Mouse (Mus musculus) forebrain, embryonic 14.5 days (tissue): Measurements from ENCODE around the gene Tmprss6. TPM values are rescaled to one million over a fixed set of nuclear protein-coding genes. Genes with fewer than 3 reads are reported as not detected.

Source experiments
- ATAC-seq: fragments of 200-750 bp; cut with Nextera tagmentation; 2 replicates; pipeline ENCODE4 v1.8.0; 2017; ENCODE audit warnings: mild to moderate bottlenecking, moderate library complexity
- DNase-seq: peaks from one replicate; pipeline ENCODE4 v3.0.0-alpha.2; 2015; ENCODE audit warnings: low spot score
- H3K27ac ChIP-seq: fragments of 300-500 bp; sonication (generic); 2 replicates; pipeline ENCODE4 v1.5.1; 2014; ENCODE audit warnings: low read depth, mild to moderate bottlenecking, control low read depth, low read length, moderate library complexity
- H3K27me3 ChIP-seq: fragments of 300-500 bp; sonication (generic); replicated peaks from 2 replicates; pipeline ENCODE4 v1.6.1; 2014; ENCODE audit warnings: low read length, control low read depth, mixed read lengths; ENCODE audit not compliant: control insufficient read depth, insufficient read depth
- H3K36me3 ChIP-seq: fragments of 300-500 bp; sonication (generic); 2 replicates; pipeline ENCODE4 v1.6.1; 2014; ENCODE audit warnings: low read length, control low read depth; ENCODE audit not compliant: control insufficient read depth, insufficient read depth
- H3K4me1 ChIP-seq: fragments of 300-500 bp; sonication (generic); 2 replicates; pipeline ENCODE4 v1.6.1; 2014; ENCODE audit warnings: antibody characterized with exemption, low read length, control low read depth; ENCODE audit not compliant: control insufficient read depth, insufficient read depth
- H3K4me2 ChIP-seq: fragments of 300-500 bp; sonication (generic); 2 replicates; pipeline ENCODE4 v1.6.1; 2014; ENCODE audit warnings: mild to moderate bottlenecking, control low read depth, low read length
- H3K4me3 ChIP-seq: fragments of 300-500 bp; sonication (generic); 2 replicates; pipeline ENCODE4 v1.5.1; 2014; ENCODE audit warnings: low read depth, low read length, control low read depth
- H3K9ac ChIP-seq: fragments of 300-500 bp; sonication (generic); 2 replicates; pipeline ENCODE4 v1.6.1; 2014; ENCODE audit warnings: mild to moderate bottlenecking, low read length, control low read depth, moderate library complexity
- H3K9me3 ChIP-seq: fragments of 300-500 bp; sonication (generic); replicated peaks from 2 replicates; pipeline ENCODE4 v1.6.1; 2016; ENCODE audit warnings: low read length, control low read depth, mixed read lengths; ENCODE audit not compliant: control insufficient read depth
- WGBS: fragments of 180-500 bp; shearing (Covaris S2); extraction: QIAGEN DNeasy Blood & Tissue Kit; methylation state at CpG from one replicate; pipeline ENCODE4 v1.1.7; 2014; 5-methylcytosine and 5-hydroxymethylcytosine counted together
- polyA plus RNA-seq: library from polyadenylated mRNA; unstranded; fragments of >200 nt; fragmentation: Nextera tagmentation; extraction: Ambion mirVana; gene quantifications from 2 replicates; pipeline ENCODE4 v1.2.1, GENCODE M21; 2014

The Tmprss6 gene
- polyA plus RNA-seq, 1 experiment from 2014 or later, result 0.20 TPM

DNA sequence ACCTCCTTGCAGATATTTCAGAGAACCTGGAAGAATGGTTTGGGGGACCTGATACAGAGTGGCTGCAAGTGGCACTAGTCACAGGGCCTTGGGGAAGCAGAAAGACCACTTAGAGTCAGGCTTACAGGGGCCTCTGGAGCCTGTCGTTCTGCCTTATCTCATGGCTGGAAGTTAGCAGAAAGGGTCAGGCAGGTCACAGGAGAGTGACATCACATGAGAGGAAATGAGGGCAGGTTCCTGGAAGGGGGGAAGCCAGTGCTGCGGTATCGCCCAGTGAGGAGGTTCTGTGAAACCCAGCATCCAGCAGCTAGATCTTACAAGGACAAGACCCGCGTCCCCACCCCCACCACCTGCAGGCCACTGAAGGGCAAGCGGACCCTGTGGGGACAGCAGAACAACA lies 19.3 kb downstream of the Tmprss6 start:
- DNase-seq, result no peak
- Histone ChIP-seq H3K4me2 (no peak overlapping the region), H3K27ac (no peak overlapping the region), H3K9me3 (no peaks in the 10 kb centered on the region), H3K36me3 (no peaks in the 10 kb centered on the region), H3K4me1 (0 out of 2 replicates have a peak, but pooled peaks cover 2% of the 10 kb centered on the region), H3K27me3 (no peaks in the 10 kb centered on the region), H3K4me3 (no peak overlapping the region), H3K9ac (no peak overlapping the region)
- no peak for ATAC-seq
- 86% methylated on average over 6 of the region's 6 CpGs for WGBS

DNA sequence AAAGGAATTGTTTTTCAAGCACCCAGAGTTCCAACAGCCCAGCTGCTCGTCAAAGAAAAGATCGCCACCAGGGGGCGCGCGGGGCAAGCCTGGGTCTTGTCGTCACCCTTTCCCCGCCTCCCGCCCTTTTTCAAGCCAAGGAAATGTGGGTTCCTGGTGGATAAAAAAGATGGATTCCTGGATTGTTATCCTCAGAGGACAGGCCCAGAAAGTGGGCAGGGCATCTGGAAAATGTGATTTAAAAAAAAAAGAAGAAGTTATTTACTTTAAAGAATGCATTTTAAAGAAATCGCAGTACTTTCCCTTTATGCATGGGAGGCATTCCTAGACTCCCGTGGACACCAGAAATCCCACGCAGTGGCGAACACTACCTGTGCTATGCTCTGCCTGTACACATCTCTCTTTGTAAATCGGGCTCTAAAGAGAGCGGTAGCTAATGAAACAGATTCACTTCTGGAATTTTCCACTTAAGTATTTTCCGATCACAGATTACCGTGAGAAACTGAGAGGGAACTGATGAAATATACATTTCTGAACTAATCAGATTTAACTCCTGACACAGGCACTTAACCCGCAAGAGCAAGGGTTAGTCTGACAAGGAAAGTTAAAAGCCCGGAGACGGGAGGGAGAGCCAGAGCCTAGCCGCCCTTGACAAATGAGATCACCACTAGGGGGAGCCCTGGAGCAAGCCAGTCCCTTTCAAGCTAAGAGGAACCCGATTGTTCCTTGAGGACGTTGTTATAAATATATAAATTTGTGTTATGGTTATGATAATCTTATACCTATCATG lies 20.5 kb downstream of the Tmprss6 start:
- peak overlapping the region; percentile 45; the same call in 1 of the 2 replicates for H3K27ac ChIP-seq
- H3K4me2 ChIP-seq, result peak overlapping the region; percentile 55
- H3K9ac ChIP-seq, result peak overlapping the region; percentile 47; the same call in 1 of the 2 replicates
- peak overlapping the region; percentile 13; the same call in 1 of the 2 replicates for H3K4me3 ChIP-seq
- DNase-seq (peak; percentile 94), ATAC-seq (peak; percentile 69)
- no peaks in the 10 kb centered on the region for H3K9me3 ChIP-seq
- WGBS, result 1% methylated on average over 22 of the region's 22 CpGs
- no peaks in the 10 kb centered on the region for H3K27me3 ChIP-seq
- H3K4me1 ChIP-seq, result 0 out of 2 replicates have a peak, but pooled peaks cover 2% of the 10 kb centered on the region
- H3K36me3 ChIP-seq, result no peaks in the 10 kb centered on the region

DNA sequence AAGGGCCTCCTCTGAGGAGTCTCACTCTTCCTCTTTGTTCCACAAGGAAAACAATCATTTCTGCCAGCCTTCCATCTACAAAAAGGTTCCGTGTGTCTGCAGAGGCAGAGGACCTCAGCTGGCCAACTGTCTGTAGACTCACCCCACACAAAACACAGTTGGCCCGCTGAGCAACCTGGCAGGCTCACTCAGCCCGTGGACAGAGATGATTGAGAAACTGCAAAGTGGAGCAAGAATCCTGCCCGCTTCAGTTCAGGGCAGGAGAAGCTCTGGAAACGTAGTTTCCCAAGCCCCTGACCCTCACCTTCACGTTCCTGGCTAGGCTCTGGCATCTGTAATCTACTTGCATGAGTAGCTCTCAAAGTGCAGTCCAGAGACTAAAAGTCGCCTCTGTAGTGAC lies 21.3 kb downstream of the Tmprss6 start:
- DNase-seq, result no peak
- 50% methylated on average over 7 of the region's 7 CpGs for WGBS
- Histone ChIP-seq H3K9ac (no peak overlapping the region), H3K4me2 (no peak overlapping the region), H3K9me3 (no peaks in the 10 kb centered on the region), H3K4me1 (0 out of 2 replicates have a peak, but pooled peaks cover 2% of the 10 kb centered on the region), H3K27ac (no peak overlapping the region), H3K4me3 (no peak overlapping the region), H3K27me3 (no peaks in the 10 kb centered on the region), H3K36me3 (no peaks in the 10 kb centered on the region)
- no peak for ATAC-seq

DNA sequence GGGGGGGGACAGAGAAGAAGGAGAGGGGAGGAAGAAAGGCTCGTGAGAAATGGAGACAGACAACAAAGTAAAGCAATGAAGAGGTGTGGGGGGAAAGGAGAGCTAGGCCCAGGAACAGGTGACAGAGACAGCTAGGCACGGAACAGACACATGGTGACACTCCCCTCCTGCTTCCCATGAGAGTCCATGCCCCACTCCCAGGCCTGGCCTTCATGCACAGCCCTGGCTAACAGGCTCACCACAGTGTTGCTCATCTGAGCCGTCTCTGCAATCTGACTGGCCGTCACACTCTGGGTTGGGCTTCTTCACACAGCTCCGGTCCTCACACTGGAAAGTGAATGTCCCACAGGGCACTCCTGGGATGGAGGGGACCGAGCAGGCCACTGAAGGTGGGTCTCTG lies 24.6 kb downstream of the Tmprss6 start:
- DNase-seq, result no peak
- Histone ChIP-seq H3K9me3 (no peaks in the 10 kb centered on the region), H3K4me2 (no peak overlapping the region), H3K27ac (no peak overlapping the region), H3K4me1 (0 out of 2 replicates have a peak, but pooled peaks cover 2% of the 10 kb centered on the region), H3K36me3 (no peaks in the 10 kb centered on the region), H3K9ac (no peak overlapping the region), H3K27me3 (no peaks in the 10 kb centered on the region), H3K4me3 (no peak overlapping the region)
- ATAC-seq, result no peak
- 58% methylated on average over 6 of the region's 6 CpGs for WGBS

DNA sequence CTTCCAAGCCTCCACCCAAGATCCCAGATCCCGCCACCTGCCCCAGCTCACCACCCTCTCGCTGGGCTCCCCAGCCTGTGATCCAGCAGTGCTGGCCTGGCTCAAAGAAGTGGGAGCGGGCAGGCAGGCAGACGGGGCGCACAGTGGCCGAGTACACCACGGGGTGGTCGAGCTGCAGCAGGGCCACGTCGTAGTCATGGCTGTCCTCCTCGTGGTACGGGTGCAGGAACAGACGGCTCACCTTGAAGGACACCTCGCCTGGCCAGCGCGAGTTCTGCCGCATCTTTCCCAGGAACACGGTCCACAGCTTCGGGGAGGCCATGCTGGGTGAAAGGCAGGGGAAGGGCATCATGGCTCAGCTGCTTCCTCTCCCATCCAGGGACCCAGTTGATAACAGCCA lies 26.2 kb downstream of the Tmprss6 start:
- Histone ChIP-seq H3K4me1 (0 out of 2 replicates have a peak, but pooled peaks cover 5% of the 10 kb centered on the region), H3K9ac (no peak overlapping the region), H3K9me3 (no peaks in the 10 kb centered on the region), H3K4me2 (no peak overlapping the region), H3K27ac (no peak overlapping the region), H3K27me3 (no peaks in the 10 kb centered on the region), H3K4me3 (no peak overlapping the region), H3K36me3 (0 out of 2 replicates have a peak, but pooled peaks cover 4% of the 10 kb centered on the region)
- DNase-seq, result no peak
- no peak for ATAC-seq
- 88% methylated on average over 19 of the region's 19 CpGs for WGBS

DNA sequence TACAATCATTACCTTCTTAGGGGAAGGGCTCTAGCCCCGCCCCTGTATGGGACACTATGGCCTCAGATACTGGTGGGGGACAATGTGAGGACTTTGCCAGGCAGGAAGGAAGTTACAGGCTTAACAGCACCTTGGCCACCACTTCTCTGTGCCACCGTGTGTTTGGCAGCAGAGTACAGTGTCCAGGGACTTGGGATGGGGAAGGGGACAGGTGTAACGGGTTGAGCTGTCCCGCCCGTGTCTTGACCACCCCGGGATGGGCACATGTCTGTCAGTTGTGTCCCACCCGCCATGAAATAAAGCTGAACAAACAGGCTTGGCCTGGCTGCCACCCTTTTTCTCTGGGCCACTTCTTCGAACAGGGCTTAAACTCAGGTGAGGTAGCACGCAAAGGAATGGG lies 29.5 kb downstream of the Tmprss6 start:
- H3K4me1 ChIP-seq, result peaks cover 13% of the 10 kb centered on the region; the same call in 1 of the 2 replicates

DNA sequence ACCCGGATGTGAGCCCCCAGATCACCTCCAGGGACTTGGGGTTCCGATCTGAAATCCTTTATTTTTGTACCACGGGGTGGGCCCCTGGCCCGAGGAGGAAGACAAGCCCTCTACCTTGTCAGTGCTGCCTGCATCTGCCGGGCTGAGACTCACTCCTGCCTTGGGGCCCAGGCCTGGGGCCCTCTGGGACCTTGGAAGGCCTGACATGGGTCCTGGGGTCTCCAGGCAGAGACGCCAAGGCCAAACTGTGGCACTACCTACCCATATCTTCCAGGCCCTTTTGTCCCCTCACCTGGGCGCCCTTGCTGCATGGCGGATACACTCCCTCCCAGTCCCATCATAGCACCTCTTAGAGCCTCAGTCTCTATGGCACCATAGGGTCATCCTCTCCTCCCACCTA lies 29.9 kb downstream of the Tmprss6 start:
- Histone ChIP-seq H3K4me3 (no peak overlapping the region), H3K9ac (no peak overlapping the region), H3K4me2 (no peak overlapping the region), H3K27me3 (no peaks in the 10 kb centered on the region), H3K27ac (no peak overlapping the region), H3K9me3 (no peaks in the 10 kb centered on the region), H3K36me3 (peaks cover 25% of the 10 kb centered on the region), H3K4me1 (peaks cover 13% of the 10 kb centered on the region; the same call in 1 of the 2 replicates)
- ATAC-seq (no peak), DNase-seq (no peak)
- WGBS, result 56% methylated on average over 8 of the region's 8 CpGs

More for the DNA sequence above, 29.5 kb downstream of the Tmprss6 start:
- H3K9me3 ChIP-seq, result no peaks in the 10 kb centered on the region
- H3K4me2 ChIP-seq, result no peak overlapping the region
- no peak for ATAC-seq
- no peak for DNase-seq
- no peak overlapping the region for H3K27ac ChIP-seq
- H3K27me3 ChIP-seq, result no peaks in the 10 kb centered on the region
- WGBS, result 69% methylated on average over 9 of the region's 9 CpGs
- no peak overlapping the region for H3K4me3 ChIP-seq
- peaks cover 20% of the 10 kb centered on the region for H3K36me3 ChIP-seq
- no peak overlapping the region for H3K9ac ChIP-seq

DNA sequence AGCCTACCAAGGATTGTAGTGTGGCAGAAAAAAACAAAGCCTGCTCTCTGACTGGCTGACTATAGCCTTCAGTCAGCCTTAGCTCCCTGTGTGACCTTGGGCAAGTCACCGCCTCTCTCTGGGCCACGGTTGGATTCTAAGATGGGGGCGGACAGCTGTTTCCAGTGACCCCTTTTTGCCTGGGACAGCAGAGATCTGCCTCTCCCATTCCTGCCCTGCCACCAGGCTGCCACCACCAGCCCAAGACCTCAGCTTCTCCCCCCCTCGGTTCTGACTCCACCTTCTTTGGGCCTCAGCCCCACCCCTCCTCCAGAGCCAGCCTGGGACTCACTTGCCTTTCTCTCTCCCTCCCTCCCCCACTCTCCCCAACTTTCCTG lies 30.4 kb downstream of the Tmprss6 start:
- Histone ChIP-seq H3K9me3 (no peaks in the 10 kb centered on the region), H3K4me2 (no peak overlapping the region), H3K4me3 (no peak overlapping the region), H3K27me3 (no peaks in the 10 kb centered on the region), H3K9ac (no peak overlapping the region), H3K27ac (no peak overlapping the region), H3K36me3 (peaks cover 30% of the 10 kb centered on the region), H3K4me1 (peaks cover 13% of the 10 kb centered on the region; the same call in 1 of the 2 replicates)
- ATAC-seq (no peak), DNase-seq (no peak)
- 44% methylated on average over 4 of the region's 4 CpGs for WGBS
